Mouse (Mus musculus) leukemia stem cell, adult 10-12 weeks (primary cell): ENCODE data around the gene Prap1. TPM values are rescaled to one million over a fixed set of nuclear protein-coding genes. Genes with fewer than 3 reads are reported as not detected.

Experiments
- polyA plus RNA-seq: library from polyadenylated mRNA; stranded (reverse); fragments of >175 nt; gene quantifications from 2 replicates; pipeline ENCODE4 v1.2.3, GENCODE M21; 2012; ENCODE audit warnings: low replicate concordance

Gene Prap1
- not detected in 2 replicates for polyA plus RNA-seq

GRCm38 (mm10) chr7:140092924-140093528 is at the start of gene Prap1:
Prap1 (plus strand) TSS chr7:140093395.

DNA sequence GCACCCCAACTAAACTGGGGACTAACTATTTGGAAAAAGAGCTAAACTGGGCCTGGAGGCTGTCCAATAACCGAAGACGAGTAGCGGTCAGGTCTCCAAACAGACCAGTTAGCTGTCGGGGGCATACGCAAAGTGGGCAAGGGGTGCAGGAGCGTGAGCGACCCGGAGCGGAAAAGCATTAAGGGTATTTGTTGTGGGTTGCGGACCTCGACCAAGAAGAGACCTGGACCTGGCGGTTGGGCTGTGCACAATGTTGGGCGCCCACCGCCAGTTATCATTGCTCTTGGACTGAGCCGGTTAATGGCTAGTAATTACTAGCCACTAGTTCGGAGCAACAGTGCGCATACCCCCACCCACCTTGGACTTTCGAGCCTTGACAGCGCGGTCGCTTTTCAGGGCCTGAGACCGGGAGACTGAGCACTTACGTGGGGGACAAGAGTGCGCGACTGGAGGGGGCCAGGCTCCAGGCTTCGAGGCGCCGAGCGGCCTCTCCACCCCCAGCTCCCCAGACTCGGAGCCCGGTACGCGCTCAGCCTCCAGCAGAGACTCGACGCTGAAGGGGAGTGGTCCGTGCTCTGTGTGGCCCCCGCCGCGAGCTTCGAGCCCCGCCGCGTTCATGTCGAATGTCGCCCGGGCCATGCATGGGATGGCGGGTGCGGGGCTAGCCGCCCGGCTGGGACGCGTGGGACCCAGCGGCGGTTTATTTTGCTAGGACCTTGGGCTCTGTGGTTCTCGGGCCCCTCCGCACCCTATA is 44.7 kb upstream of the Prap1 start, which contains the start of gene Msx3:
Gene Msx3, minus strand, starts transcription at position 729 of the 754 bp plus-strand sequence.

DNA sequence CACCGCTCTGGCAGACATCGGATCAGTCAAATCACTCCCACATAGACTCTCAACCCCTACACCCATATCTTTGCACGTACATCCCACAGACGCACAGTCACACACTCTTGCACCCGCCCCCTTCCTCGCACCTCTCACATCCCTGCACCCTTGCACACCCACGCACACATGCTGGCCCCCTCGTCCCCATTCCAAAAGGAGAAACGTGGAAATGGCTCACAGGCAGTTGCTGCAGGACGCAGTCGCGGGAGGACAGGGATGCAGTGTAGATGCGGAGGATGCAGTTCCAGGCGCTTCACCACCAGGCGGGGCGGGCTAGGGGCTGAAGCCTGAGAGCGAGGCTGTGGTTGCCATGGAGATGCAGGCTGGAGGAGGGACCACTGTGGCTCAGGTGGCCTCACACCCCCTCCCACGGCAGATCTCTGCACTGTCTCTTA is 10.9 kb upstream of the Prap1 start, which contains the start of gene Caly:
Gene Caly, minus strand, starts transcription at position 307 of the 437 bp plus-strand sequence.

GRCm38 (mm10) chr7:140101993-140102860 is 9.0 kb downstream of the Prap1 start, which contains the start of gene Fuom:
Fuom (minus strand) TSS chr7:140102441.

GRCm38 (mm10) chr7:140115583-140116328 is 22.6 kb downstream of the Prap1 start, which contains the start of gene Paox:
Paox (plus strand) TSS chr7:140115799.

GRCm38 (mm10) chr7:140116329-140117054 is 23.3 kb downstream of the Prap1 start, which contains the start of gene Echs1:
Echs1 (minus strand) TSS chr7:140116476.

DNA sequence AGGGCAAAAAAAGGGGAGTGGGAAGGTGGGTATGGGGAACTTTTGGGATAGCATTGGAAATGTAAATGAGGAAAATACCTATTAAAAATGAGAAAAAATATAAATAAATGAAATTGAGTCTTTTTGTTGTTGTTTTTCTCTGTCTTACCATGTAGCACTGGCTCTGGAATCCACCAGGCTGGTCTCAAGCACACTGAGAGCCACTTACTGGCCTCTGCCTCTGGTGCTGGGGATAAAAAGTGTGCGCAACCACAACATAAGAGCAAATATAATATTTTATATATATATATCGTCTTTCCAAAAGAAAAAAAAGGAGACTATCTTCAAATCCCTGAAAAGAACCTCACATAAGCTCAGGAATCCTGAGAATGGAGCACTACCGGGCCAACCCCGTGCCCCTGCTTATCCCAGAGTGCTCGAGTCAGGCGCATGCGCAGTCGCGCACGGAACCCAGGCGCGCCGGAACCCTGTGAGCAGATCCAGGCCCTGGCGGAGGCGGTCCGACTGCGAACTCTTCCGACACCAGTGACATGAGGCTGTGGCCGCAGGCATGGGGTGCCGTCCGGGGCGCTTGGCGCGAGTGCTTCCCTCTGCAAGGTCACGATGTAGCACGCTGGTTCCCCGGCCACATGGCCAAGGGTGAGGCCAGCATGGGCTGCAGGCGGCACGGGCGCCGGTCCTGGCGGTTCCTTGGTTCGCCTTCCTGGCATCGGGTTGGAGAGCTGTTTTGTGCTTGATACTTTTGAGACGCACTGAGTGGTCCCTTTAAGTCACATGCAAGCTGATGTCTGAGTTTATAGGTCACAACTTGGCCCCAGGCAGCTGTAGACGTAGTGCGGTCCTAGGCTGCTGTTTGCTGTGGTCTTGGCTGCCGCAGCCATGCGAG is 44.2 kb downstream of the Prap1 start, which contains the start of gene Mtg1:
Gene Mtg1, plus strand, starts transcription at position 430 of the 886 bp plus-strand sequence.

Other genes with a start within 250 kb of the Prap1 start
- 0.06 TPM in 1 of 2 replicates, not detected in the other for gene Kndc1, start 198.7 kb upstream of the Prap1 start, polyA plus RNA-seq
- gene Utf1, start 149.6 kb upstream of the Prap1 start, polyA plus RNA-seq = 0.39 and 0.77 TPM in 2 replicates
- gene 6430531B16Rik, start 114.6 kb upstream of the Prap1 start, polyA plus RNA-seq = not detected in 2 replicates
- gene Adam8, start 100.8 kb upstream of the Prap1 start, polyA plus RNA-seq = 2.5 and 4.3 TPM in 2 replicates
- gene Zfp511, start 57.0 kb upstream of the Prap1 start, polyA plus RNA-seq = 15.0 and 21.8 TPM in 2 replicates
- gene Tubgcp2, start 56.7 kb upstream of the Prap1 start, polyA plus RNA-seq = 2.9 and 8.4 TPM in 2 replicates
- not detected in 2 replicates for gene Msx3, start 44.3 kb upstream of the Prap1 start, polyA plus RNA-seq
- not detected in 2 replicates for gene Caly, start 10.8 kb upstream of the Prap1 start, polyA plus RNA-seq
- gene Fuom, start 9.0 kb downstream of the Prap1 start, polyA plus RNA-seq = 22.3 and 34.2 TPM in 2 replicates
- 2.6 and 4.2 TPM in 2 replicates for gene Paox, start 22.4 kb downstream of the Prap1 start, polyA plus RNA-seq
- 2.1 and 6.3 TPM in 2 replicates for gene Echs1, start 23.1 kb downstream of the Prap1 start, polyA plus RNA-seq
- 5.5 and 5.9 TPM in 2 replicates for gene Mtg1, start 44.2 kb downstream of the Prap1 start, polyA plus RNA-seq
- not detected in 2 replicates for gene Sprn, start 61.5 kb downstream of the Prap1 start, polyA plus RNA-seq
- not detected in 2 replicates for gene Olfr522, start 71.4 kb downstream of the Prap1 start, polyA plus RNA-seq
- not detected in 2 replicates for gene Olfr523, start 79.8 kb downstream of the Prap1 start, polyA plus RNA-seq
- gene Olfr524, start 112.6 kb downstream of the Prap1 start, polyA plus RNA-seq = not detected in 2 replicates
- 0.07 TPM in 1 of 2 replicates, not detected in the other for gene Cd163l1, start 124.9 kb downstream of the Prap1 start, polyA plus RNA-seq
- gene 5830411N06Rik, start 153.9 kb downstream of the Prap1 start, polyA plus RNA-seq = 0.05 and 0.08 TPM in 2 replicates
- gene Olfr525, start 227.5 kb downstream of the Prap1 start, polyA plus RNA-seq = not detected in 2 replicates
- not detected in 2 replicates for gene Olfr527, start 240.6 kb downstream of the Prap1 start, polyA plus RNA-seq